Mouse (Mus musculus): ENCODE results near the gene Ankrd31. TPM values are rescaled to one million over a fixed set of nuclear protein-coding genes. Genes with fewer than 3 reads are reported as not detected.
"Not testable (repeated sequence)": the region's sequence is repeated elsewhere in the genome, so short reads cannot be mapped to it uniquely, and the experiment has no call there.

The Ankrd31 gene
- total RNA-seq, 2 experiments from 2014 or later = not detected

- no peak for DNase-seq (ENCODE audit: low spot score in 2 of 2)
Measured at GRCm38 (mm10) chr13:96853256-96853655, 105.2 kb downstream of the Ankrd31 start.

GRCm38 (mm10) chr13:96855191-96855590 is 107.1 kb downstream of the Ankrd31 start:
- DNase-seq (ENCODE audit: low spot score in 2 of 2) = peak in 1 of 2 experiments; percentile 43

- no peak for DNase-seq (ENCODE audit: low spot score in 2 of 2)
Measured at GRCm38 (mm10) chr13:96859161-96859560, 111.1 kb downstream of the Ankrd31 start.

GRCm38 (mm10) chr13:96870742-96871141 is 122.7 kb downstream of the Ankrd31 start:
- no peak for DNase-seq (ENCODE audit: low spot score in 2 of 2)

GRCm38 (mm10) chr13:96874071-96874470 is 126.0 kb downstream of the Ankrd31 start:
- no peak for DNase-seq (ENCODE audit: low spot score in 2 of 2)

- no peak for DNase-seq (ENCODE audit: low spot score in 2 of 2)
Measured at GRCm38 (mm10) chr13:96878220-96879057, 130.4 kb downstream of the Ankrd31 start.

- DNase-seq (ENCODE audit: low spot score in 2 of 2) = no peak
Measured at GRCm38 (mm10) chr13:96884534-96884933, 136.5 kb downstream of the Ankrd31 start.

GRCm38 (mm10) chr13:96889985-96890384 is 141.9 kb downstream of the Ankrd31 start:
- DNase-seq (ENCODE audit: low spot score in 2 of 2) = no peak

- DNase-seq (ENCODE audit: low spot score in 2 of 2) = no peak
Measured at GRCm38 (mm10) chr13:96895144-96895543, 147.1 kb downstream of the Ankrd31 start.

GRCm38 (mm10) chr13:96906717-96907116 is 158.6 kb downstream of the Ankrd31 start:
- no peak for DNase-seq (ENCODE audit: low spot score in 2 of 2)

- no peak for DNase-seq (ENCODE audit: low spot score in 2 of 2)
Measured at GRCm38 (mm10) chr13:96911202-96911601, 163.1 kb downstream of the Ankrd31 start.

GRCm38 (mm10) chr13:96923134-96923533 is 175.1 kb downstream of the Ankrd31 start:
- not testable (repeated sequence) for DNase-seq (ENCODE audit: low spot score in 2 of 2)

GRCm38 (mm10) chr13:96923999-96924961 is 176.2 kb downstream of the Ankrd31 start, which contains the start of gene Gcnt4:
Gene Gcnt4, plus strand, starts transcription at chr13:96924689.
- DNase-seq (ENCODE audit: low spot score in 2 of 2) = peak; percentile 40 to 47

GRCm38 (mm10) chr13:96924985-96925745 is 177.1 kb downstream of the Ankrd31 start:
- DNase-seq (ENCODE audit: low spot score in 2 of 2) = peak in 1 of 2 experiments; percentile 30

- no peak for DNase-seq (ENCODE audit: low spot score in 2 of 2)
Measured at GRCm38 (mm10) chr13:96925991-96926725, 178.1 kb downstream of the Ankrd31 start.

- DNase-seq (ENCODE audit: low spot score in 2 of 2) = no peak
Measured at GRCm38 (mm10) chr13:96927781-96928180, 179.7 kb downstream of the Ankrd31 start.

- DNase-seq (ENCODE audit: low spot score in 2 of 2) = no peak
Measured at GRCm38 (mm10) chr13:96928432-96929039, 180.5 kb downstream of the Ankrd31 start.

- DNase-seq (ENCODE audit: low spot score in 2 of 2) = no peak
Measured at GRCm38 (mm10) chr13:96932745-96933144, 184.7 kb downstream of the Ankrd31 start.

- no peak for DNase-seq (ENCODE audit: low spot score in 2 of 2)
Measured at GRCm38 (mm10) chr13:96933367-96933766, 185.3 kb downstream of the Ankrd31 start.
